Mouse (Mus musculus) thymus, postnatal 25 days (tissue): ENCODE results near the gene Kdm4b.

Experiments
- DNase-seq: peaks from one replicate; pipeline ENCODE4 v3.0.0; 2022

Gene Kdm4b

GRCm38 (mm10) chr17:56348586-56348985, 22.7 kb downstream of the Kdm4b start:
- DNase-seq = no peak

GRCm38 (mm10) chr17:56350694-56351093, 24.8 kb downstream of the Kdm4b start:
- peak; percentile 84 for DNase-seq

GRCm38 (mm10) chr17:56356921-56357885, 31.3 kb downstream of the Kdm4b start:
- peak; percentile 78 for DNase-seq

- no peak for DNase-seq
These were observed 33.4 kb downstream of the Kdm4b start for GRCm38 (mm10) chr17:56359183-56359725.

- DNase-seq = no peak
These were observed 34.0 kb downstream of the Kdm4b start for GRCm38 (mm10) chr17:56359864-56360263.

- no peak for DNase-seq
These were observed 34.6 kb downstream of the Kdm4b start for GRCm38 (mm10) chr17:56360451-56360850.

- DNase-seq = no peak
These were observed 35.7 kb downstream of the Kdm4b start for GRCm38 (mm10) chr17:56361542-56361941.

- DNase-seq = no peak
These were observed 40.2 kb downstream of the Kdm4b start for GRCm38 (mm10) chr17:56365791-56366673.

GRCm38 (mm10) chr17:56368291-56368790, 42.5 kb downstream of the Kdm4b start:
- DNase-seq = no peak

GRCm38 (mm10) chr17:56370090-56370489, 44.2 kb downstream of the Kdm4b start:
- no peak for DNase-seq

- no peak for DNase-seq
These were observed 45.3 kb downstream of the Kdm4b start for GRCm38 (mm10) chr17:56371029-56371660.

GRCm38 (mm10) chr17:56372109-56372508, 46.2 kb downstream of the Kdm4b start:
- DNase-seq = no peak

GRCm38 (mm10) chr17:56373136-56374034, 47.5 kb downstream of the Kdm4b start:
- no peak for DNase-seq

- no peak for DNase-seq
These were observed 49.0 kb downstream of the Kdm4b start for GRCm38 (mm10) chr17:56374851-56375250.

GRCm38 (mm10) chr17:56379281-56379834, 53.5 kb downstream of the Kdm4b start:
- no peak for DNase-seq

GRCm38 (mm10) chr17:56380286-56380685, 54.4 kb downstream of the Kdm4b start:
- DNase-seq = no peak

GRCm38 (mm10) chr17:56381183-56381582, 55.3 kb downstream of the Kdm4b start:
- no peak for DNase-seq

GRCm38 (mm10) chr17:56382997-56383396, 57.1 kb downstream of the Kdm4b start:
- DNase-seq = no peak

- no peak for DNase-seq
These were observed 59.0 kb downstream of the Kdm4b start for GRCm38 (mm10) chr17:56384903-56385302.

- DNase-seq = no peak
These were observed 61.8 kb downstream of the Kdm4b start for GRCm38 (mm10) chr17:56387612-56388011.

- DNase-seq = no peak
These were observed 67.4 kb downstream of the Kdm4b start for GRCm38 (mm10) chr17:56393238-56393637.
